Mouse (Mus musculus) thymus, adult 2 months (tissue): ENCODE measurements at regions not wholly inside any gene's neighbourhood (a gene's known extent, or its start where the extent isn't known, plus 50 kb on each side); places are given as distances from the start of the nearest gene placed in this dataset.

Experiments
- DNase-seq: peaks from one replicate; pipeline ENCODE4 v3.0.0; 2021
- H3K27ac ChIP-seq: fragments of 200-500 bp; 2 replicates; pipeline ENCODE4 v1.5.1; 2012; ENCODE audit warnings: low read length, control low read depth; ENCODE audit not compliant: control insufficient read depth, insufficient read depth
- H3K27me3 ChIP-seq: fragments of 200-500 bp; 2 replicates; pipeline ENCODE4 v1.6.1; 2012; ENCODE audit warnings: mild to moderate bottlenecking, low read length, moderate library complexity, mixed read lengths; ENCODE audit not compliant: control insufficient read depth, insufficient read depth
- H3K36me3 ChIP-seq: fragments of 200-500 bp; 2 replicates; pipeline ENCODE4 v1.6.1; 2012; ENCODE audit warnings: mild to moderate bottlenecking, low read length, moderate library complexity; ENCODE audit not compliant: control insufficient read depth, insufficient read depth
- H3K4me1 ChIP-seq: fragments of 200-500 bp; replicated peaks from 2 replicates; pipeline ENCODE4 v1.6.1; 2012; ENCODE audit warnings: low read length; ENCODE audit not compliant: control insufficient read depth, insufficient read depth
- H3K4me3 ChIP-seq: fragments of 200-500 bp; 2 replicates; pipeline ENCODE4 v1.5.1; 2012; ENCODE audit warnings: mild to moderate bottlenecking, low read length, control low read depth, moderate library complexity; ENCODE audit not compliant: control insufficient read depth, insufficient read depth
- CTCF ChIP-seq: fragments of 200-500 bp; IDR thresholded peaks from 2 replicates; pipeline ENCODE4 v1.5.1; 2012; ENCODE audit warnings: mild to moderate bottlenecking, control low read depth, low read length, moderate library complexity, borderline replicate concordance; ENCODE audit not compliant: control insufficient read depth, poor library complexity, insufficient read depth; ENCODE audit errors: extremely low read depth
- POLR2A ChIP-seq: fragments of 200-500 bp; IDR thresholded peaks from 2 replicates; pipeline ENCODE4 v1.6.1; 2012; ENCODE audit warnings: mild to moderate bottlenecking, low read length, control low read depth, moderate library complexity; ENCODE audit not compliant: control insufficient read depth, poor library complexity, insufficient read depth; ENCODE audit errors: extremely low read depth
- WGBS: fragments of 180-500 bp; shearing (Covaris S2); methylation state at CpG from one replicate; pipeline ENCODE4 v1.1.7; 2018; 5-methylcytosine and 5-hydroxymethylcytosine counted together

GRCm38 (mm10) chr7:67462591-67462990 lies 89.9 kb upstream of the Mef2a start:
- Histone ChIP-seq H3K4me3 (no peak overlapping the region), H3K27me3 (no peaks in the 10 kb centered on the region), H3K27ac (no peak overlapping the region), H3K4me1 (peaks cover 62% of the 10 kb centered on the region), H3K36me3 (no peaks in the 10 kb centered on the region)
- WGBS = 93% methylated on average over 9 of the region's 9 CpGs
- DNase-seq = no peak
- TF ChIP-seq POLR2A (no peak), CTCF (no peak)

GRCm38 (mm10) chr7:67461333-67462255 lies 88.9 kb upstream of the Mef2a start:
- 22% methylated on average over 11 of the region's 11 CpGs for WGBS
- Histone ChIP-seq H3K27me3 (no peaks in the 10 kb centered on the region), H3K4me3 (no peak overlapping the region), H3K27ac (no peak overlapping the region), H3K36me3 (no peaks in the 10 kb centered on the region), H3K4me1 (peaks cover 62% of the 10 kb centered on the region)
- no peak for TF ChIP-seq POLR2A
- no peak for TF ChIP-seq CTCF
- DNase-seq = peak; percentile 55

- H3K36me3 ChIP-seq = no peaks in the 10 kb centered on the region
- peaks cover 58% of the 10 kb centered on the region for H3K4me1 ChIP-seq
- H3K4me3 ChIP-seq = no peak overlapping the region
- TF ChIP-seq POLR2A (no peak), CTCF (no peak)
- no peak for DNase-seq
- 53% methylated on average over 10 of the region's 10 CpGs for WGBS
- H3K27me3 ChIP-seq = no peaks in the 10 kb centered on the region
- H3K27ac ChIP-seq = no peak overlapping the region
Measured at GRCm38 (mm10) chr7:67459810-67460209, 87.2 kb upstream of the Mef2a start.

GRCm38 (mm10) chr7:67459209-67459608 lies 86.6 kb upstream of the Mef2a start:
- no peak for TF ChIP-seq POLR2A
- TF ChIP-seq CTCF = no peak
- Histone ChIP-seq H3K4me1 (peaks cover 53% of the 10 kb centered on the region), H3K27me3 (no peaks in the 10 kb centered on the region), H3K27ac (no peak overlapping the region), H3K36me3 (no peaks in the 10 kb centered on the region), H3K4me3 (no peak overlapping the region)
- DNase-seq = no peak
- WGBS = 92% methylated on average over 9 of the region's 9 CpGs

GRCm38 (mm10) chr7:67458640-67459039 lies 86.0 kb upstream of the Mef2a start:
- Histone ChIP-seq H3K27ac (no peak overlapping the region), H3K4me3 (no peak overlapping the region), H3K36me3 (no peaks in the 10 kb centered on the region), H3K4me1 (peaks cover 49% of the 10 kb centered on the region), H3K27me3 (no peaks in the 10 kb centered on the region)
- TF ChIP-seq CTCF (no peak), POLR2A (no peak)
- no peak for DNase-seq
- 52% methylated on average over 4 of the region's 4 CpGs for whole genome bisulfite sequencing

GRCm38 (mm10) chr7:67457898-67458297 lies 85.2 kb upstream of the Mef2a start:
- WGBS = 97% methylated on average over 1 of the region's 1 CpGs
- Histone ChIP-seq H3K27ac (no peak overlapping the region), H3K27me3 (no peaks in the 10 kb centered on the region), H3K36me3 (no peaks in the 10 kb centered on the region), H3K4me3 (no peak overlapping the region), H3K4me1 (peaks cover 42% of the 10 kb centered on the region)
- DNase-seq = no peak
- TF ChIP-seq CTCF = no peak

GRCm38 (mm10) chr7:67456015-67456414 lies 83.4 kb upstream of the Mef2a start:
- no peak overlapping the region for H3K27ac ChIP-seq
- H3K27me3 ChIP-seq = no peaks in the 10 kb centered on the region
- no peak overlapping the region for H3K4me3 ChIP-seq
- H3K36me3 ChIP-seq = no peaks in the 10 kb centered on the region
- TF ChIP-seq POLR2A (no peak), CTCF (no peak)
- DNase-seq = no peak
- 95% methylated on average over 4 of the region's 4 CpGs for WGBS
- peaks cover 31% of the 10 kb centered on the region for H3K4me1 ChIP-seq
